Mouse (Mus musculus) cortical plate, adult 2 months (tissue): ENCODE results near the gene March10.

ENCODE experiments used
- CTCF ChIP-seq: fragments of 200-500 bp; IDR thresholded peaks from 2 replicates; pipeline ENCODE4 v1.5.1; 2011; ENCODE audit warnings: mild to moderate bottlenecking, control low read depth, low read length; ENCODE audit not compliant: insufficient read depth; ENCODE audit errors: extremely low read depth
- POLR2A ChIP-seq: fragments of 200-500 bp; IDR thresholded peaks from 2 replicates; pipeline ENCODE4 v1.6.1; 2011; ENCODE audit warnings: mild to moderate bottlenecking, low read length, control low read depth; ENCODE audit not compliant: insufficient read depth; ENCODE audit errors: extremely low read depth

GRCm38 (mm10) chr11:105464430-105464967, 8.0 kb upstream of the March10 start:
- TF ChIP-seq CTCF (no peak), POLR2A (no peak)
